ENCODE assay signal across 8 mouse cellular contexts in the genomic region with DNA sequence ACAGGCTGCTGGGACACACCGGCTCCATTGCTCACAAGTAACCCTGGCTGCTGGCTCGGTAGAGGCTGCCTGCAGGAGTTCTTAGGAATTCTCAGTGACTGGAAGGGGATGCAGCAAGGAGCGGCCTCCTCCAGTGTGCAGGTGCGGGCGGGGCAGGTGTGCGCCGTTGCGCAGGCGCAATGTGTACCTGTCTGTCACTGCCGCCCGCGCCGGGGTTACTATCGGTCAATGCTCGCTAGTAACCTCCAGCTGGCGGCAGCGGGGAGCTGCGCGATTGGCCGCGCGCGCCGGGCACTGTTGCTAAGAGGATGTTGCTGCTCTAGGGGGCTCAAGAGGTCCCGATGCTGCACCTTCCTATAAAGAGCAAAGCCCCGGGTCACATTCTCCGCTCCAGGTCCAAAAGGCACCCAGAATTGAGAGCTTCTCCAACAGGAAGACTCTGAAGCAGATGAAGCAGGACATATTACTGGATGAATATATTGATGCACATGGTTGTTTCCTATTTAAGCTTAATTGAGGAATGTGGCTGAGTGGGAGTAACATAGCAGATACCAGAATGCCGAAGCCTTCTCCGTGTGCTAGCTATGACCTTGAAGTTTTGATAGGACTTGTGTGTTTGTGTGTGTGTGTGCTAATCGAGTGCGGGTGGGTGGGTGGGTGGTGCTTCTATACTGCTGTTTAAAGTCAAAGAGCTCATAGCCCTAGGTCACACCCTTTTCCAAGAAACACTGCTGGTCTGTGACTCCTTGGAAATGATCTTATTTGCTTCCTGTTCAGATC. TPM values are rescaled to one million over a fixed set of nuclear protein-coding genes. Genes with fewer than 3 reads are reported as not detected.
A peak's percentile ranks its signal among the peaks of the same experiment; 100 is the strongest.
DNase-seq lines count a peak whose midpoint lies in the region; ATAC-seq and TF ChIP-seq lines count a peak whose summit lies in the region.

No protein-coding gene starts in this region.

- TF ChIP-seq CTCF in gastrocnemius, adult 2 months (IDR thresholded peaks at IDR 0.05) = no peak

- H3K9ac ChIP-seq in embryonic facial prominence, embryonic 14.5 days (ENCODE audit: low read depth, low read length) = peak overlapping the region; percentile 28; the same call in 1 of the 2 replicates
- H3K9ac ChIP-seq in heart, embryonic 11.5 days (ENCODE audit: low read depth, low read length) = no peak overlapping the region
- no peak overlapping the region for H3K9ac ChIP-seq in kidney, embryonic 14.5 days (ENCODE audit: low read depth, low read length)
- H3K9ac ChIP-seq in limb, embryonic 15.5 days = no peak overlapping the region
- peak overlapping the region; percentile 16 for H3K9ac ChIP-seq in midbrain, embryonic 16.5 days (ENCODE audit: low read depth, low read length)

- peak; percentile 80 for DNase-seq in gastrocnemius, adult 2 months
- no peak for DNase-seq in gastrocnemius, adult 18-20 months (ENCODE audit: low spot score)
- peak; percentile 92 for DNase-seq in embryonic facial prominence, embryonic 14.5 days (ENCODE audit: low spot score)
- peak; percentile 72 to 82 for DNase-seq in spleen, postnatal 14 days (ENCODE audit: low spot score in 2 of 2)

- H3K4me1 ChIP-seq in embryonic facial prominence, embryonic 14.5 days (ENCODE audit: control insufficient read depth, insufficient read depth, low read length) = peaks cover 53% of the 10 kb centered on the region
- peaks cover 53% of the 10 kb centered on the region for H3K4me1 ChIP-seq in heart, embryonic 11.5 days (ENCODE audit: control insufficient read depth, insufficient read depth, low read length)
- peaks cover 18% of the 10 kb centered on the region for H3K4me1 ChIP-seq in kidney, embryonic 14.5 days (ENCODE audit: control insufficient read depth, insufficient read depth, low read length)
- H3K4me1 ChIP-seq in limb, embryonic 15.5 days = peaks cover 50% of the 10 kb centered on the region
- peaks cover 42% of the 10 kb centered on the region for H3K4me1 ChIP-seq in midbrain, embryonic 16.5 days (ENCODE audit: control insufficient read depth, insufficient read depth, low read length)

- intact Hi-C loops in gastrocnemius, adult 2 months (cut with DNase I) = no loop called here

- 3% methylated on average over 31 of the region's 31 CpGs for WGBS in embryonic facial prominence, embryonic 14.5 days
- 4% methylated on average over 31 of the region's 31 CpGs for WGBS in heart, embryonic 11.5 days (ENCODE audit: insufficient replicate concordance)
- WGBS in kidney, embryonic 14.5 days = 2% methylated on average over 31 of the region's 31 CpGs
- 2% methylated on average over 31 of the region's 31 CpGs for WGBS in limb, embryonic 15.5 days
- WGBS in midbrain, embryonic 16.5 days = 1% methylated on average over 31 of the region's 31 CpGs

- H3K4me2 ChIP-seq in embryonic facial prominence, embryonic 14.5 days (ENCODE audit: low read depth, low read length) = peak overlapping the region; percentile 58
- peak overlapping the region; percentile 62 for H3K4me2 ChIP-seq in heart, embryonic 11.5 days
- H3K4me2 ChIP-seq in kidney, embryonic 14.5 days (replicated peaks; ENCODE audit: low read depth, low read length) = peak overlapping the region; percentile 35
- H3K4me2 ChIP-seq in limb, embryonic 15.5 days = peak overlapping the region; percentile 56
- peak overlapping the region; percentile 66 for H3K4me2 ChIP-seq in midbrain, embryonic 16.5 days (ENCODE audit: low read length)

- H3K27ac ChIP-seq in gastrocnemius, adult 2 months = peak overlapping the region; percentile 76
- H3K27ac ChIP-seq in embryonic facial prominence, embryonic 14.5 days (replicated peaks; ENCODE audit: low read depth, low read length) = peak overlapping the region; percentile 69
- peak overlapping the region; percentile 77; the same call in 1 of the 2 replicates for H3K27ac ChIP-seq in heart, embryonic 11.5 days (ENCODE audit: low read depth, low read length)
- peak overlapping the region; percentile 25; the same call in 1 of the 2 replicates for H3K27ac ChIP-seq in kidney, embryonic 14.5 days (ENCODE audit: low read depth, low read length)
- H3K27ac ChIP-seq in limb, embryonic 15.5 days = 0 out of 2 replicates have a peak overlapping the region, but pooled peaks have one; percentile 1
- peak overlapping the region; percentile 80 for H3K27ac ChIP-seq in midbrain, embryonic 16.5 days (ENCODE audit: low read length)

- no peaks in the 10 kb centered on the region for H3K36me3 ChIP-seq in embryonic facial prominence, embryonic 14.5 days (ENCODE audit: control insufficient read depth, insufficient read depth, low read length)
- H3K36me3 ChIP-seq in heart, embryonic 11.5 days (ENCODE audit: control insufficient read depth, insufficient read depth, low read length) = no peaks in the 10 kb centered on the region
- H3K36me3 ChIP-seq in kidney, embryonic 14.5 days (ENCODE audit: control insufficient read depth, insufficient read depth, low read length) = no peaks in the 10 kb centered on the region
- no peaks in the 10 kb centered on the region for H3K36me3 ChIP-seq in limb, embryonic 15.5 days
- no peaks in the 10 kb centered on the region for H3K36me3 ChIP-seq in midbrain, embryonic 16.5 days (ENCODE audit: control insufficient read depth, insufficient read depth, low read length)

- H3K4me3 ChIP-seq in gastrocnemius, adult 2 months = peak overlapping the region; percentile 46
- peak overlapping the region; percentile 24 for H3K4me3 ChIP-seq in embryonic facial prominence, embryonic 14.5 days (ENCODE audit: low read depth, low read length)
- peak overlapping the region; percentile 31 for H3K4me3 ChIP-seq in heart, embryonic 11.5 days (ENCODE audit: low read depth, low read length)
- H3K4me3 ChIP-seq in kidney, embryonic 14.5 days (ENCODE audit: low read length) = peak overlapping the region; percentile 16; the same call in 1 of the 2 replicates
- peak overlapping the region; percentile 30 for H3K4me3 ChIP-seq in limb, embryonic 15.5 days
- H3K4me3 ChIP-seq in midbrain, embryonic 16.5 days (ENCODE audit: low read depth, low read length) = peak overlapping the region; percentile 35

- ATAC-seq in embryonic facial prominence, embryonic 14.5 days (ENCODE audit: low read depth) = peak; percentile 79
- peak; percentile 47 for ATAC-seq in heart, embryonic 11.5 days (replicated peaks; ENCODE audit: insufficient number of reproducible peaks, low FRiP score, low TSS enrichment)
- peak; percentile 74 for ATAC-seq in kidney, embryonic 14.5 days (ENCODE audit: low FRiP score, low TSS enrichment)
- ATAC-seq in limb, embryonic 15.5 days (ENCODE audit: insufficient number of reproducible peaks, low FRiP score, low TSS enrichment, low read depth) = peak; percentile 66
- peak; percentile 88 for ATAC-seq in midbrain, embryonic 16.5 days

- no peaks in the 10 kb centered on the region for H3K27me3 ChIP-seq in embryonic facial prominence, embryonic 14.5 days (replicated peaks; ENCODE audit: control insufficient read depth, insufficient read depth, low read length)
- no peaks in the 10 kb centered on the region for H3K27me3 ChIP-seq in heart, embryonic 11.5 days (ENCODE audit: control insufficient read depth, insufficient read depth, low read length)
- no peaks in the 10 kb centered on the region for H3K27me3 ChIP-seq in kidney, embryonic 14.5 days (ENCODE audit: control insufficient read depth, insufficient read depth, low read length)
- no peaks in the 10 kb centered on the region for H3K27me3 ChIP-seq in limb, embryonic 15.5 days
- H3K27me3 ChIP-seq in midbrain, embryonic 16.5 days (ENCODE audit: control insufficient read depth, insufficient read depth, low read depth, low read length) = no peaks in the 10 kb centered on the region

- H3K9me3 ChIP-seq in embryonic facial prominence, embryonic 14.5 days (ENCODE audit: control insufficient read depth, low read length) = no peaks in the 10 kb centered on the region
- H3K9me3 ChIP-seq in heart, embryonic 11.5 days (replicated peaks; ENCODE audit: control insufficient read depth, low read length) = no peaks in the 10 kb centered on the region
- no peaks in the 10 kb centered on the region for H3K9me3 ChIP-seq in kidney, embryonic 14.5 days (ENCODE audit: control insufficient read depth, low read length)
- H3K9me3 ChIP-seq in limb, embryonic 15.5 days = no peaks in the 10 kb centered on the region
- H3K9me3 ChIP-seq in midbrain, embryonic 16.5 days (replicated peaks; ENCODE audit: control insufficient read depth, low read length, poor library complexity, severe bottlenecking) = no peaks in the 10 kb centered on the region

RNA-seq across cellular contexts. Expression of a gene that starts 16.0 kb away (rescaled TPM):
- 1 to 10 TPM in 1 of 2 experiments, under 1 TPM in 1; 0.89 to 2.5 TPM for total RNA-seq in gastrocnemius, adult 2 months (2021)
- 1 to 10 TPM; 1.6 to 1.7 TPM for total RNA-seq in gastrocnemius, adult 18-20 months (2021)
- 10.5 and 11.9 TPM in 2 replicates for polyA plus RNA-seq in embryonic facial prominence, embryonic 14.5 days (2014; fragmentation: Nextera tagmentation; extraction: Ambion mirVana)
- polyA plus RNA-seq in heart, embryonic 11.5 days (2014; fragmentation: Nextera tagmentation; extraction: Ambion mirVana) = 4.6 and 6.4 TPM in 2 replicates
- 4.0 and 5.4 TPM in 2 replicates for polyA plus RNA-seq in kidney, embryonic 14.5 days (2014; fragmentation: Nextera tagmentation; extraction: Ambion mirVana)
- 8.6 and 9.2 TPM in 2 replicates for polyA plus RNA-seq in limb, embryonic 15.5 days (2015; fragmentation: Nextera tagmentation; extraction: Ambion mirVana)
- 23.7 and 24.3 TPM in 2 replicates for polyA plus RNA-seq in midbrain, embryonic 16.5 days (2015; fragmentation: Nextera tagmentation; extraction: Ambion mirVana)

RNA-seq across cellular contexts. Expression of a gene that starts 56.0 kb away (rescaled TPM):
- not detected for total RNA-seq in gastrocnemius, adult 2 months (2021)
- total RNA-seq in gastrocnemius, adult 18-20 months (2021) = not detected
- polyA plus RNA-seq in embryonic facial prominence, embryonic 14.5 days (2014; fragmentation: Nextera tagmentation; extraction: Ambion mirVana) = not detected in 2 replicates
- not detected in 2 replicates for polyA plus RNA-seq in heart, embryonic 11.5 days (2014; fragmentation: Nextera tagmentation; extraction: Ambion mirVana)
- polyA plus RNA-seq in kidney, embryonic 14.5 days (2014; fragmentation: Nextera tagmentation; extraction: Ambion mirVana) = not detected in 2 replicates
- polyA plus RNA-seq in limb, embryonic 15.5 days (2015; fragmentation: Nextera tagmentation; extraction: Ambion mirVana) = 0.35 TPM in 1 of 2 replicates, not detected in the other
- polyA plus RNA-seq in midbrain, embryonic 16.5 days (2015; fragmentation: Nextera tagmentation; extraction: Ambion mirVana) = 0.70 and 1.3 TPM in 2 replicates

Comparison
In these comparisons a context has a peak if more than half of its experiments do, and no peak if none do; other contexts are left out.
1. H3K27ac ChIP-seq: peak in every context shown above with its lines; median percentile 80 in midbrain, embryonic 16.5 days; 77 in heart, embryonic 11.5 days; 76 in gastrocnemius, adult 2 months; 69 in embryonic facial prominence, embryonic 14.5 days; 25 in kidney, embryonic 14.5 days; 1 in limb, embryonic 15.5 days.
2. H3K9ac ChIP-seq: peak in embryonic facial prominence, embryonic 14.5 days (single experiment) and midbrain, embryonic 16.5 days (single experiment); none in heart, embryonic 11.5 days (single experiment), kidney, embryonic 14.5 days (single experiment) and limb, embryonic 15.5 days (single experiment).
3. Peak in every context shown above with its lines, with median percentiles within 50 percentile points of each other: H3K4me3 ChIP-seq, ATAC-seq and H3K4me2 ChIP-seq.